Mouse (Mus musculus): ENCODE measurements around the gene Anxa3.

Anxa3 gene

DNA sequence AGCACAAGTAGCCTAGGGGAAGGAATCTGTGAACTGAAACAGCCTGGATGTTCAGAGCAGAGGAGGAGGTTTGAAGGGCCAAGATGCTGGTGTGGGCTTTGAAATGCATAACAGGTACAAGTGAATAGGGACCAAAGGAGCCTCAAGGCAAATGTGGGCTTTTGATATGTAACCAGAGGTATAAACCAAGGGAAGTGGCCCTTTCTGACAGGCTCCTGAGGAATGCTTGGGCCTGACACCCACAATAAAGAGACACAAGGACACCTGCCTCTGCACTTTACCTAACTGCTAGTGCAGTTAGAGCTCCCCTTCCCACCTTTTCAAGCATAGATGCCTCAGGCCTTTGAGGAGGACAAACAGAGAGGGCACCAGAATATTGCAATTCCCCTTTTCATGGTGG, 54.8 kb downstream of the Anxa3 start:
- no peak for DNase-seq (ENCODE audit: low read depth, low spot score)

DNA sequence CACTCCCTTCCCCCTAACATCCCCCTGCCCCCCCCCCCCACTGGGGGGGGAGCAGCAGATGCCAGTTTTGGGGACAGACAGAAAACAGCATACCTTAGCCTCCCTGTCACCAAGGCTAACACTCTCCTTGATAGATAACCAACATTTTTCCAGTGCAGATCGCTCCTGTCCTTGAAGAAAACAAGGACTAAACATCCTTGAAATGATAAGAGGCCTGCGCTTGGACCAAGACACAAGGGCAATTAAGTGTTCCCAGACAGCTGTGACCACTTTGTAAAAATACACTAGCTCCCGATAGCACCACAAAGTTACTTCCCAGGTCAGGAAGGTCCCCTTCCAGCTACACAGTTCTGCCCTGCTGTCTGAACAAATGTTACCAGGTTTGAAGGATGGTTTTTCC, 55.2 kb downstream of the Anxa3 start:
- no peak for DNase-seq (ENCODE audit: low read depth, low spot score)

GRCm38 (mm10) chr5:96849232-96849631, 56.1 kb downstream of the Anxa3 start:
- DNase-seq (ENCODE audit: low read depth, low spot score): no peak

- DNase-seq (ENCODE audit: low read depth, low spot score): no peak
Measured at GRCm38 (mm10) chr5:96853451-96853850, 60.3 kb downstream of the Anxa3 start.

DNA sequence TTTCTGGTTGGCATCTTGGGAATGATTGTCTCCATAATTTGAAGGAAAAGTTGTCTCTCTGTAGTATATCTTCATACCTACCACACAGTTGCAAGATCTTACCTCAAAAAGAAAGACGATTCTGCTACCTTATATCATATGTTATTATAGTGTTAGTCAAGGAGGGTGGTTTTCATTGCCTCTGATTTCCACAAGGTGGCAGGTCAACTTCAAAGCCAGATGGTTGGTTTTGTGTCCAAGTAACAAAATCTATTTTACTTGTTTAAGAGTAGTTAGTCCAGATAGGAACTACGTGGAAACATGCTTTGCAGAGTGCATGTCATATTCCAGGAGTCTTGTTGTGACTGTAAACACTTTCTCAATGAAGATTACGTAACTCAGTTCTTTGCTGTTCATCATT, 61.2 kb downstream of the Anxa3 start:
- DNase-seq (ENCODE audit: low read depth, low spot score): no peak

DNA sequence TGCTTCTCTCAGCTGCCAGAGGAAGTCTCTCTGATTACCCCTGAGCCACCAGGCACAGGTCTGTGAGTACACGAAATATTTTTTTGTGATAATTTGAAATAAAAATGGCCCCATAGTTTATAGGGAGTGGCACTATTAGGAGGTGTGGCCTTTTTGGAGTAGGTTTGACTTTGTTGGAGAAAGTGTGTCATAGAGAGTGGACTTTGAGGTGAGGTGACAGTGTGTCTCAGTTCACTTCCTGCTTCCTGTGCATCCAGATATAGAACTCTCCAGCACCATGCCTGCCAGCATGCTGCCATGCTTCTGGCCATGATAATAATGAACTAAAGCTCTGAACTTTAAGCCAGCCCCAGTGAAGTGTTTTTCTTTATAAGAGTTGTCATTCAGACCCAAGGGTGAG, 66.8 kb downstream of the Anxa3 start:
- DNase-seq (ENCODE audit: low read depth, low spot score): no peak

- no peak for DNase-seq (ENCODE audit: low read depth, low spot score)
Measured at GRCm38 (mm10) chr5:96867171-96867570, 74.0 kb downstream of the Anxa3 start.

DNA sequence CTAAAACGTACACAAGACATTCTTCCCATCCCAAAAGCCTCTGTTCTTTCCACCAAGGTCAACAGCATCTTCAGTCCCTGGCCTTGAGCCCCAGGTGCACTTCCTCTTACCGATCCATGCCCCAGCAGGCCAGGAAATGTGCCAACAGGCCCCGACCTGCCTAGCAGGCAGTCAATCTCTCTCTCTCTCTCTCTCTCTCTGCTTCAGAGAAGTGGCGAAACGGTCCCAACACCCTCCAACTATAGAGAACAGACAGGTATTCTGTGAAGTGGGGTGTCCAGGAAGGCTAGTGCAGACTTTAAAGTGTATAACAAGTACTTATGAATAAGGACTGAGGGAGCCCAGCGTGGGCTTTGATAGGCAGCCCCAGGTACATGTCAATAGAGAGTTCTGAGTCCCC, 75.8 kb downstream of the Anxa3 start:
- DNase-seq (ENCODE audit: low read depth, low spot score): no peak

DNA sequence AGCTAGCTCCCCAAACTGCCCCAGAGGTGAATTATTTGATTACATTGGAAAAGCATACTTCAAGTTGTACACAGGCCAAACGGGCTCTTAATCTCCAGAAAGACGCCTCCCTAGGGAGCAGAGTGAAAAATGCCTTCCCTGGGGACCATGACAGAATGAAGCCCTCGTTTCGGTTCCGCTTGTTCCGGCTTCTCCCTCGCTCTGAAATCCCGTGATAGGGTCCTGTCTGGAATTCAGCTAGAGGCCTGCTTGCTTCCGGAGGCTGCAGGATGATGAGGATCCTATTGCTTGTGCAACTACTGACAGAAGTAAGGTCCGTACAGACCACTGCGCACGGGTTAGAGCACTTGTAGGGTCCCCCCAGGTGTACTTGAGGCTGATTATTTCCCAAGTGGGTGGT, 77.9 kb downstream of the Anxa3 start:
- DNase-seq (ENCODE audit: low read depth, low spot score): no peak

- peak; percentile 43 for DNase-seq (ENCODE audit: low read depth, low spot score)
Measured at GRCm38 (mm10) chr5:96878178-96878577, 85.0 kb downstream of the Anxa3 start.

DNA sequence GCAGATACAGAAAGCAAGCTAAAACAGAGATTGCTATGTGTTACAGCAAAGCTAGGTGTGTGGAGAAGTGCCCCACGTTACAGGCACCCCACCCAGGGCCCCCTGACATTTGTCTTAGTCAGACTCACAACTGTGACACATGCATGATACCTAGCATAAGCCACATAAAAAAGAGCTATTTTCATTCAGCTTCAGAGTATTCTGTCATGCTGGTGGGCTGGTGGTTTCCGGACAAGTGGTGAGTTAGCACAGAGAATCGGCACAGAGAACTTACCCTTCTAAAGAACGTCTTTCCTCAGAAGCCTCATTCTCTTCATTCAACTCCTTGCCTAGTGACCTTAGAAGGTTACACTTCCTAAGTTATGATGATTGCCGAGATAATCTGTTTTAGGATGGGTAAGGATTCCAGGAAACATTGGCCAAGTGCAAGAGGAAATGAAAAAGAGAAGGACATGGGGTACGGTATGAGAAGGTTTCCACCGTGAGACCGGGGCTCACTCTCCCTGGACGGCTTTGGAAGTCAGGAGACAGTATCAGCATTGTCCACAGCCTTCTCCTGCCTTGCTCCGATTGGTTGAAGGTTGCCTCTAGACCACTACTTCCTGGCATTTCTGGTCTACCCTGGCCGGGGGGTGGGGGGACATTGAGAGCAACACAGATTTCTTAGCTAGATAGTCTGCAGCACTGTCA, 85.9 kb downstream of the Anxa3 start:
- DNase-seq (ENCODE audit: low read depth, low spot score): no peak

GRCm38 (mm10) chr5:96880231-96880630, 87.1 kb downstream of the Anxa3 start:
- DNase-seq (ENCODE audit: low read depth, low spot score): no peak

GRCm38 (mm10) chr5:96881118-96881517, 88.0 kb downstream of the Anxa3 start:
- DNase-seq (ENCODE audit: low read depth, low spot score): peak; percentile 9

DNA sequence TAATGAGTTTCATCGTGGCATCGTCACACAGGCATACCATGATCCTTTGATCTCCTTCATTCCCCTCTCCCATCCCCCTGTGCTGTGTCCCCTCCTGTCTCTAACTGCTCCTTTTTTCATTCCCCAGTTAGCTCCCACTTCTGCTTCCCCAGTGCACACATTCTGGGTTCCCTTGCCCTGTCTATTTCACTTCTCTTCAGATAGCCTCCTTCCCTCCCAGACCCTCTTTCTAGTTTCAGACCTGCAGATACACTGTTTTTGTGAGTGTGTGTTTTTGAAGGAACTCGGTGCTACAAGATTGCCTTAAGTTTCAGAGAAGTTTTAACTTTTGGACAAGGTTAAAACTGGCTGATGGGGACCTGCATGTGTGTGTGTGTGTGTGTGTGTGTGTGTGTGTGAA, 88.5 kb downstream of the Anxa3 start:
- no peak for DNase-seq (ENCODE audit: low read depth, low spot score)

- no peak for DNase-seq (ENCODE audit: low read depth, low spot score)
Measured at GRCm38 (mm10) chr5:96885202-96885601, 92.1 kb downstream of the Anxa3 start.

GRCm38 (mm10) chr5:96888396-96888795, 95.3 kb downstream of the Anxa3 start:
- no peak for DNase-seq (ENCODE audit: low read depth, low spot score)

- DNase-seq (ENCODE audit: low read depth, low spot score): no peak
Measured at GRCm38 (mm10) chr5:96890367-96890766, 97.2 kb downstream of the Anxa3 start.
